ENCODE assay signal across 20 mouse cellular contexts in the genomic region with DNA sequence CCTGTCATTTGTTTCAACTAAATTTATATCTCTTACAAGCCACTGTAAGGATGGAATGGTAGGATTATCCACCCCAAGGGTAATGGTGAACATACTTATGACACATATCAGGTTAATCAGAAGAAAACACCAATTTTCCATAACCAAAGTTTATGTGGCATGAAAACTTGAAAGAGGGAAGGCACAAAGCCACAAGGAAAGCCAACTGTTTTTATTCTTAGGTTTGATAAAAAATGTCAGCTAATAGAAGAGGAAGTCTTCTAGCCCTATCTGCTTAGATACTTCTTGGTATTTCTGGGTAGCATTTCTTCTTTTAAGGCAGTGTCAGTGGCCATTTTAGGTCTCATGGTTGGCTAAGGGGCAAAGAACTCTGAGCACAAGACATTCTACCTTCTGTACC.
"Had no signal": no experiment of that assay in that cellular context is flagged by ENCODE, and none has a peak within 500 bp of the region (broad histone marks: within the 10 kb centered on the region; RNA-seq: fewer than 3 reads in every experiment).

No protein-coding gene starts in this region.

- H3K36me3 ChIP-seq: midbrain, embryonic 10.5 days; midbrain, embryonic 12.5 days; neural tube, embryonic 13.5 days; neural tube, embryonic 15.5 days; stomach, embryonic 15.5 days had no signal

- H3K27me3 ChIP-seq: neural tube, embryonic 15.5 days; stomach, embryonic 15.5 days had no signal

- H3K9me3 ChIP-seq: midbrain, embryonic 10.5 days; midbrain, embryonic 12.5 days; neural tube, embryonic 13.5 days; neural tube, embryonic 15.5 days; stomach, embryonic 15.5 days had no signal

- H3K4me3 ChIP-seq: midbrain, embryonic 10.5 days; midbrain, embryonic 12.5 days; myocyte; neural tube, embryonic 13.5 days; neural tube, embryonic 15.5 days; stomach, embryonic 15.5 days had no signal

- ATAC-seq: midbrain, embryonic 16.5 days had no signal

- DNase-seq: lung, adult 18-20 months; lung, embryonic 14.5 days; lung, postnatal 10 days; lung, postnatal 4 days; midbrain, embryonic 14.5 days; retina, postnatal 1 day; right cerebral cortex, adult 18-20 months; right cerebral cortex, postnatal 25 days; right cerebral cortex, postnatal 4 days; spleen, adult 18-20 months; thymus, adult 2 months; thymus, postnatal 25 days; thymus, postnatal 4 days had no signal
